Mouse (Mus musculus) liver, postnatal 0 days (tissue): ENCODE measurements around the gene Prl3d2. TPM values are rescaled to one million over a fixed set of nuclear protein-coding genes. Genes with fewer than 3 reads are reported as not detected.
"Not testable (repeated sequence)": the region's sequence is repeated elsewhere in the genome, so short reads cannot be mapped to it uniquely, and the experiment has no call there.

Experiments used
- ATAC-seq: fragments of 200-750 bp; cut with Nextera tagmentation; 2 replicates; pipeline ENCODE4 v1.8.0; 2017; ENCODE audit warnings: mild to moderate bottlenecking, moderate library complexity
- DNase-seq: peaks from one replicate; pipeline ENCODE4 v3.0.0-alpha.2; 2016
- H3K27ac ChIP-seq: fragments of 300-500 bp; sonication (generic); 2 replicates; pipeline ENCODE4 v1.5.1; 2014; ENCODE audit warnings: antibody characterized with exemption, moderate library complexity, mild to moderate bottlenecking, low read depth
- H3K27me3 ChIP-seq: fragments of 300-500 bp; sonication (generic); 2 replicates; pipeline ENCODE4 v1.6.1; 2014; ENCODE audit warnings: low read length, control low read depth, mixed read lengths; ENCODE audit not compliant: insufficient read depth
- H3K36me3 ChIP-seq: fragments of 300-500 bp; sonication (generic); replicated peaks from 2 replicates; pipeline ENCODE4 v1.6.1; 2014; ENCODE audit warnings: mild to moderate bottlenecking, control low read depth, low read length, moderate library complexity, mixed read lengths; ENCODE audit not compliant: insufficient read depth
- H3K4me1 ChIP-seq: fragments of 300-500 bp; sonication (generic); 2 replicates; pipeline ENCODE4 v1.6.1; 2014; ENCODE audit warnings: antibody characterized with exemption, mild to moderate bottlenecking, control low read depth; ENCODE audit not compliant: insufficient read depth
- H3K4me2 ChIP-seq: fragments of 300-500 bp; sonication (generic); 2 replicates; pipeline ENCODE4 v1.6.1; 2014; ENCODE audit warnings: low read depth, mild to moderate bottlenecking, low read length, moderate library complexity, mixed read lengths
- H3K4me3 ChIP-seq: fragments of 300-500 bp; sonication (generic); 2 replicates; pipeline ENCODE4 v1.5.1; 2014; ENCODE audit warnings: low read depth, low read length
- H3K9ac ChIP-seq: fragments of 300-500 bp; sonication (generic); replicated peaks from 2 replicates; pipeline ENCODE4 v1.6.1; 2014; ENCODE audit warnings: mild to moderate bottlenecking, moderate library complexity
- H3K9me3 ChIP-seq: fragments of 300-500 bp; sonication (generic); 2 replicates; pipeline ENCODE4 v1.6.1; 2016; ENCODE audit warnings: mild to moderate bottlenecking, control low read depth, low read length, mixed read lengths
- CTCF ChIP-seq: sonication (generic); IDR thresholded peaks from 2 replicates; pipeline ENCODE4 v1.5.1; 2016; ENCODE audit warnings: antibody characterized with exemption, low read depth
- EP300 ChIP-seq: IDR thresholded peaks from 2 replicates; pipeline ENCODE4 v1.6.1; 2016; ENCODE audit warnings: antibody characterized with exemption, low read depth, mild to moderate bottlenecking
- WGBS: fragments of 180-500 bp; shearing (Covaris S2); extraction: QIAGEN DNeasy Blood & Tissue Kit; methylation state at CpG from one replicate; pipeline ENCODE4 v1.1.7; 2014; ENCODE audit not compliant: insufficient replicate concordance; 5-methylcytosine and 5-hydroxymethylcytosine counted together
- polyA plus RNA-seq: library from polyadenylated mRNA; unstranded; fragments of >200 nt; fragmentation: Nextera tagmentation; extraction: Ambion mirVana; gene quantifications from 2 replicates; pipeline ENCODE4 v1.2.1, GENCODE M21; 2015

Gene Prl3d2
- polyA plus RNA-seq: not detected in 2 replicates

GRCm38 (mm10) chr13:27121398-27121797, at the start of gene Prl3d2:
Prl3d2 (plus strand) TSS chr13:27121698.
- not testable (repeated sequence) for H3K27me3 ChIP-seq, H3K9me3 ChIP-seq, H3K27ac ChIP-seq, ATAC-seq, H3K4me2 ChIP-seq, DNase-seq, H3K4me3 ChIP-seq, H3K4me1 ChIP-seq, H3K9ac ChIP-seq, H3K36me3 ChIP-seq
- 60% methylated on average over 3 of the region's 4 CpGs for WGBS

- not testable (repeated sequence) for H3K9me3 ChIP-seq, H3K27me3 ChIP-seq, ATAC-seq, DNase-seq, H3K27ac ChIP-seq, H3K36me3 ChIP-seq, H3K4me1 ChIP-seq, H3K9ac ChIP-seq, H3K4me2 ChIP-seq, H3K4me3 ChIP-seq
- WGBS: 79% methylated on average over 5 of the region's 5 CpGs
Observed at GRCm38 (mm10) chr13:27093890-27094289, 27.6 kb upstream of the Prl3d2 start, which contains the start of gene Prl3d1. Prl3d1 (plus strand) TSS chr13:27094190.

GRCm38 (mm10) chr13:27148264-27148663, 26.8 kb downstream of the Prl3d2 start:
- no peak overlapping the region for H3K4me2 ChIP-seq
- 35% methylated on average over 1 of the region's 1 CpGs for WGBS
- H3K9me3 ChIP-seq: no peaks in the 10 kb centered on the region
- H3K9ac ChIP-seq: no peak overlapping the region
- no peak for DNase-seq
- TF ChIP-seq EP300 (no peak), CTCF (no peak)
- no peak for ATAC-seq
- H3K36me3 ChIP-seq: no peaks in the 10 kb centered on the region
- no peak overlapping the region for H3K4me3 ChIP-seq
- H3K27me3 ChIP-seq: no peaks in the 10 kb centered on the region
- no peak overlapping the region for H3K27ac ChIP-seq
- no peaks in the 10 kb centered on the region for H3K4me1 ChIP-seq

GRCm38 (mm10) chr13:27156490-27156889, 35.0 kb downstream of the Prl3d2 start, which contains the start of gene Prl3d3:
Prl3d3 (plus strand) TSS chr13:27156790.
- not testable (repeated sequence) for H3K9ac ChIP-seq, DNase-seq, H3K4me1 ChIP-seq, ATAC-seq, H3K27ac ChIP-seq, H3K4me3 ChIP-seq, H3K4me2 ChIP-seq, H3K36me3 ChIP-seq, H3K9me3 ChIP-seq, H3K27me3 ChIP-seq
- 53% methylated on average over 2 of the region's 3 CpGs for WGBS

Other genes starting within 250 kb of the Prl3d2 start
- not detected in 2 replicates for gene Prl, start 64.1 kb upstream of the Prl3d2 start, polyA plus RNA-seq
- not detected in 2 replicates for gene Prl3d1, start 27.5 kb upstream of the Prl3d2 start, polyA plus RNA-seq
- gene Prl3d3, start 35.1 kb downstream of the Prl3d2 start, polyA plus RNA-seq: not detected in 2 replicates
- not detected in 2 replicates for gene Prl3c1, start 75.0 kb downstream of the Prl3d2 start, polyA plus RNA-seq
- gene Prl3b1, start 120.1 kb downstream of the Prl3d2 start, polyA plus RNA-seq: not detected in 2 replicates
- not detected in 2 replicates for gene Prl3a1, start 137.7 kb downstream of the Prl3d2 start, polyA plus RNA-seq
- not detected in 2 replicates for gene Prl6a1, start 190.9 kb downstream of the Prl3d2 start, polyA plus RNA-seq
- not detected in 2 replicates for gene Prl8a2, start 224.0 kb downstream of the Prl3d2 start, polyA plus RNA-seq